In the genomic region with DNA sequence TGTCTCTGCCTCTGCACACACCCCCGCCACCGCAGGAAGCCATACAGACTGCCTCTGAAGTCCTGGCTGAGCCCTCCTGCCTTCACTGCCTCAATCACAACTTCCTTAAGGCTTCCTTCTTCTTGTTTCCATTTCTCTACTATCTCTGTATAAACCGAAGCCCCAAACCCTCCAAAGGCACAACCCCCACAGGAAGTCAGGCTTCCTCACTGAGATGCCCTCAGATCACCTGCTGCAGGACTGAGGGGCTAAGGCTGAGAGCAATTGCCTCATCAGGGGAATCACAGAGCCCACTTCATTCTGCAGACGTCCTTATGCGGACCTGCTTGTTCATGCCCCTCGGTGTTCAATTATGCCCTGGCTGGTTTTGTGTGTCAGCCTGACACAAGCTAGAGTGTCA, we compare ENCODE assay signal across 8 mouse cellular contexts. TPM values are rescaled to one million over a fixed set of nuclear protein-coding genes. Genes with fewer than 3 reads are reported as not detected.
A peak's percentile ranks its signal among the peaks of the same experiment; 100 is the strongest.
DNase-seq lines count a peak whose midpoint lies in the region; ATAC-seq and TF ChIP-seq lines count a peak whose summit lies in the region.

No protein-coding gene starts in this region.

- H3K4me1 ChIP-seq in lung, postnatal 0 days (ENCODE audit: insufficient read depth, low read depth, low read length) = no peaks in the 10 kb centered on the region; the same call in 1 of the 2 replicates
- H3K4me1 ChIP-seq in embryonic facial prominence, embryonic 15.5 days = peaks cover 22% of the 10 kb centered on the region
- H3K4me1 ChIP-seq in liver, embryonic 12.5 days = peaks cover 30% of the 10 kb centered on the region

- peaks cover 7% of the 10 kb centered on the region for H3K36me3 ChIP-seq in lung, postnatal 0 days (ENCODE audit: insufficient read depth, low read length)
- peaks cover 37% of the 10 kb centered on the region for H3K36me3 ChIP-seq in embryonic facial prominence, embryonic 15.5 days
- H3K36me3 ChIP-seq in liver, embryonic 12.5 days = peaks cover 45% of the 10 kb centered on the region

- no peak for TF ChIP-seq EP300 in lung, postnatal 0 days (IDR thresholded peaks at IDR 0.05)

- peak overlapping the region; percentile 90; the same call in 1 of the 2 replicates for H3K9ac ChIP-seq in lung, postnatal 0 days (replicated peaks; ENCODE audit: low read depth)
- peak overlapping the region; percentile 96; the same call in 1 of the 2 replicates for H3K9ac ChIP-seq in embryonic facial prominence, embryonic 15.5 days
- peak overlapping the region; percentile 83 for H3K9ac ChIP-seq in liver, embryonic 12.5 days

- H3K27me3 ChIP-seq in lung, postnatal 0 days (replicated peaks; ENCODE audit: insufficient read depth, low read length) = no peaks in the 10 kb centered on the region
- H3K27me3 ChIP-seq in embryonic facial prominence, embryonic 15.5 days = no peaks in the 10 kb centered on the region
- H3K27me3 ChIP-seq in liver, embryonic 12.5 days (replicated peaks) = peaks cover 5% of the 10 kb centered on the region

- no peak for DNase-seq in lung, postnatal 0 days (ENCODE audit: low spot score)
- DNase-seq in lung, postnatal 25 days (ENCODE audit: low spot score) = no peak
- peak; percentile 30 for DNase-seq in thymus, postnatal 14 days
- DNase-seq in cerebellum, adult 11 months = no peak
- no peak for DNase-seq in kidney, postnatal 14 days
- DNase-seq in retina, postnatal 1 day = no peak

- no peak overlapping the region for H3K4me2 ChIP-seq in lung, postnatal 0 days (replicated peaks; ENCODE audit: low read depth, low read length)
- H3K4me2 ChIP-seq in embryonic facial prominence, embryonic 15.5 days (replicated peaks) = peak overlapping the region; percentile 90
- peak overlapping the region; percentile 80 for H3K4me2 ChIP-seq in liver, embryonic 12.5 days

- ATAC-seq in lung, postnatal 0 days = no peak
- ATAC-seq in embryonic facial prominence, embryonic 15.5 days (ENCODE audit: insufficient number of reproducible peaks, low FRiP score, low TSS enrichment, low read depth) = no peak
- ATAC-seq in liver, embryonic 12.5 days = no peak

- no peaks in the 10 kb centered on the region for H3K9me3 ChIP-seq in lung, postnatal 0 days (ENCODE audit: low read length)
- no peaks in the 10 kb centered on the region for H3K9me3 ChIP-seq in embryonic facial prominence, embryonic 15.5 days (replicated peaks)
- H3K9me3 ChIP-seq in liver, embryonic 12.5 days (replicated peaks) = no peaks in the 10 kb centered on the region

- no peak overlapping the region for H3K4me3 ChIP-seq in lung, postnatal 0 days (ENCODE audit: low read depth, low read length)
- H3K4me3 ChIP-seq in embryonic facial prominence, embryonic 15.5 days (replicated peaks) = peak overlapping the region; percentile 96
- peak overlapping the region; percentile 84 for H3K4me3 ChIP-seq in liver, embryonic 12.5 days

- no peak overlapping the region for H3K27ac ChIP-seq in lung, postnatal 0 days (ENCODE audit: low read length)
- no peak overlapping the region for H3K27ac ChIP-seq in embryonic facial prominence, embryonic 15.5 days (replicated peaks)
- no peak overlapping the region for H3K27ac ChIP-seq in liver, embryonic 12.5 days

- WGBS in lung, postnatal 0 days = 77% methylated on average over 6 of the region's 6 CpGs
- WGBS in embryonic facial prominence, embryonic 15.5 days = 78% methylated on average over 6 of the region's 6 CpGs
- WGBS in liver, embryonic 12.5 days (ENCODE audit: insufficient replicate concordance) = 43% methylated on average over 6 of the region's 6 CpGs

- TF ChIP-seq CTCF in lung, postnatal 0 days (IDR thresholded peaks at IDR 0.05) = no peak

RNA-seq across cellular contexts. Expression of gene Cops9, which starts 1.4 kb away (rescaled TPM):
- 342 and 355 TPM in 2 replicates for polyA plus RNA-seq in lung, postnatal 0 days (2015; fragmentation: Nextera tagmentation; extraction: Ambion mirVana)
- 403 and 419 TPM in 2 replicates for polyA plus RNA-seq in embryonic facial prominence, embryonic 15.5 days (2015; fragmentation: Nextera tagmentation; extraction: Ambion mirVana)
- 216 and 232 TPM in 2 replicates for polyA plus RNA-seq in liver, embryonic 12.5 days (2016; fragmentation: Nextera tagmentation; extraction: Ambion mirVana)

RNA-seq across cellular contexts. Expression of gene Otos, which starts 8.2 kb away (rescaled TPM):
- 0.24 TPM in 1 of 2 replicates, not detected in the other for polyA plus RNA-seq in lung, postnatal 0 days (2015; fragmentation: Nextera tagmentation; extraction: Ambion mirVana)
- polyA plus RNA-seq in embryonic facial prominence, embryonic 15.5 days (2015; fragmentation: Nextera tagmentation; extraction: Ambion mirVana) = 0.11 and 0.17 TPM in 2 replicates
- 0.15 and 0.23 TPM in 2 replicates for polyA plus RNA-seq in liver, embryonic 12.5 days (2016; fragmentation: Nextera tagmentation; extraction: Ambion mirVana)

RNA-seq across cellular contexts. Expression of gene Olfr12, which starts 22.8 kb away (rescaled TPM):
- polyA plus RNA-seq in lung, postnatal 0 days (2015; fragmentation: Nextera tagmentation; extraction: Ambion mirVana) = not detected in 2 replicates
- 0.05 TPM in 1 of 2 replicates, not detected in the other for polyA plus RNA-seq in embryonic facial prominence, embryonic 15.5 days (2015; fragmentation: Nextera tagmentation; extraction: Ambion mirVana)
- not detected in 2 replicates for polyA plus RNA-seq in liver, embryonic 12.5 days (2016; fragmentation: Nextera tagmentation; extraction: Ambion mirVana)

RNA-seq across cellular contexts. Expression of gene Olfr1410, which starts 34.8 kb away (rescaled TPM):
- polyA plus RNA-seq in lung, postnatal 0 days (2015; fragmentation: Nextera tagmentation; extraction: Ambion mirVana) = not detected in 2 replicates
- polyA plus RNA-seq in embryonic facial prominence, embryonic 15.5 days (2015; fragmentation: Nextera tagmentation; extraction: Ambion mirVana) = 0.17 TPM in 1 of 2 replicates, not detected in the other
- not detected in 2 replicates for polyA plus RNA-seq in liver, embryonic 12.5 days (2016; fragmentation: Nextera tagmentation; extraction: Ambion mirVana)

RNA-seq across cellular contexts. Expression of gene Olfr1411, which starts 46.2 kb away (rescaled TPM):
- polyA plus RNA-seq in lung, postnatal 0 days (2015; fragmentation: Nextera tagmentation; extraction: Ambion mirVana) = not detected in 2 replicates
- polyA plus RNA-seq in embryonic facial prominence, embryonic 15.5 days (2015; fragmentation: Nextera tagmentation; extraction: Ambion mirVana) = not detected in 2 replicates
- not detected in 2 replicates for polyA plus RNA-seq in liver, embryonic 12.5 days (2016; fragmentation: Nextera tagmentation; extraction: Ambion mirVana)
